Mouse (Mus musculus) gastrocnemius, postnatal 14 days (tissue): Measurements from ENCODE around the gene Ccdc159. TPM values are rescaled to one million over a fixed set of nuclear protein-coding genes. Genes with fewer than 3 reads are reported as not detected.

Experiments used
- DNase-seq: peaks from one replicate; pipeline ENCODE4 v3.0.0; 2021; ENCODE audit warnings: mixed read lengths
- intact Hi-C: fragments of 180-260 bp; cut with DNase I; formaldehyde crosslinking; loops from one replicate; pipeline ENCODE4 v1.15.1; 2025; ENCODE audit warnings: low total_unique reads
- total RNA-seq, 2 experiments: library from RNA; stranded (reverse); gene quantifications; 2 replicates each; pipeline ENCODE4 v1.2.3; 2021

Ccdc159 gene
- total RNA-seq, 2 experiments from 2014 or later = 0.33 TPM

DNA sequence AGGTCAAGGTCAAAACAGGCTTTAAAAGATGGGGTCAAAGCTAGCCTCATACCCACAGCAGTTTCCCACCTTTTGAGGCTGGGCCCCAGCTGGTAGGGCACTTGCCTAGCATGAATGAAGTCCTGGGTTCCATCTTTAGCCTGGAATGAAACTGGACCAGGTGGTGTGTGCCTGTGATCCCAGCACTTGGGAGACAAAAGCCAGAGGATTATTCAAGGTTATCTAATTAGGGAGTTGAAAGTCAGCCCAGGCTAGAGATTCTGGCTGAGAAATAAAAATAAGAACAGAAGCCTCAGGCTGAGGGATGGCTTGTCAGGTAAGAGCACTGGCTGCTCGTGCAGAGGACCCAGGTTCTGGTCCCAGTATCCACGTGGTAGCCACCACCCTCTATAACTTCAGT lies 4.7 kb downstream of the Ccdc159 start:
- intact Hi-C loops = no loop called here

DNA sequence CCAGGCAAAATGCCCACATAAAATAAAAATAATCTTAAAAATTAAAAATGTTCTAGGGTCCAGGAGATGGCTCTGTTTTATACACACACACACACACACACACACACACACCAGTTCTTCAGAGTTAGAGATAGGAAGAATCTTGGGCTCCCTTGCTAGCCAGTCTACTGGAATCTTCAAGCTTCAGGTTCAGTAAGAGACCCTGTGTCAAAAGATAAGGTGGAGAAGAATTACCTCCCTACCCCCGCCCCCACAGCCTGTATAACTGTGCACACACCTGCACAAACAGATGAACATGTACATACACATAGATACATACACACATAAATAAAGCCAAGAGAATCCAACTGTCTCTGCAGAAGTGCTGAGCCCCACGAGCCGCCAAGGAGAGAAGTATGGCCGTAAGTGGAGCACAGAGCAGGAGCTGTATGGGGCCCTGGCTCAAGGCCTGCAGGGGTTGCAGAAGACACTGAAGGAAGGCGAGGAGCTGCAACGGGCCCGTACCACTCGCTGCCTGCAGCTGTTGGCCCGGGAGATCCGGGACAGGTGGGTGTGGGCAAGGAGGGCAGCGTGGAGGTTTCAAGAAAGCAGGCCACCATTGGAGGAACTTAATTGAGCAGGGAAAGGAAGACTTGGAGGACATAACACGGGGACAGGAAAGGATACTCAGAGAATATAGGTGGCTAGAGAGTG lies 5.3 kb downstream of the Ccdc159 start:
- intact Hi-C loops = no loop called here
- no peak for DNase-seq

More for the DNA sequence above, 4.7 kb downstream of the Ccdc159 start:
- no peak for DNase-seq

DNA sequence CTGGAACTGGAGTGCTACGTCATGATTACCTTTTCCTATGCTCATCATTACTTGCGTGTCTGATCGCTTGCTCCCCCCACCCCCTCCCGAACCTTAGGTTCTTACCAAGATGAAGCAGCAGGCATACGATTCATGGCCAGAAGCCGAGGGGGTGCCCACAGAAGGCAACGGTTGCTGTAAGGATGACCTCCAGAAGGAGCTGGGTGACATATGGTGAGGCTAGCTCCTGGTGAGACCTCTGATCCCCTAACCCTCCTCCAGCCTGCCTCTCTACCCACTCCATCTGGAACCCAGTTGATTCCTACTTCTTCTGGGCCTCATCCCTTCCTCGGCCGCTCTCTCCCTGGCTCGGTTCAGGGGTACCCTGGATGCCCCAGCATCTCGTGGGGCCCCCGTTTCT lies 6.8 kb downstream of the Ccdc159 start:
- intact Hi-C loops = no loop called here
- DNase-seq = no peak

GRCm38 (mm10) chr9:21935466-21936131 lies 8.3 kb downstream of the Ccdc159 start:
- intact Hi-C loops = no loop called here
- DNase-seq = no peak

DNA sequence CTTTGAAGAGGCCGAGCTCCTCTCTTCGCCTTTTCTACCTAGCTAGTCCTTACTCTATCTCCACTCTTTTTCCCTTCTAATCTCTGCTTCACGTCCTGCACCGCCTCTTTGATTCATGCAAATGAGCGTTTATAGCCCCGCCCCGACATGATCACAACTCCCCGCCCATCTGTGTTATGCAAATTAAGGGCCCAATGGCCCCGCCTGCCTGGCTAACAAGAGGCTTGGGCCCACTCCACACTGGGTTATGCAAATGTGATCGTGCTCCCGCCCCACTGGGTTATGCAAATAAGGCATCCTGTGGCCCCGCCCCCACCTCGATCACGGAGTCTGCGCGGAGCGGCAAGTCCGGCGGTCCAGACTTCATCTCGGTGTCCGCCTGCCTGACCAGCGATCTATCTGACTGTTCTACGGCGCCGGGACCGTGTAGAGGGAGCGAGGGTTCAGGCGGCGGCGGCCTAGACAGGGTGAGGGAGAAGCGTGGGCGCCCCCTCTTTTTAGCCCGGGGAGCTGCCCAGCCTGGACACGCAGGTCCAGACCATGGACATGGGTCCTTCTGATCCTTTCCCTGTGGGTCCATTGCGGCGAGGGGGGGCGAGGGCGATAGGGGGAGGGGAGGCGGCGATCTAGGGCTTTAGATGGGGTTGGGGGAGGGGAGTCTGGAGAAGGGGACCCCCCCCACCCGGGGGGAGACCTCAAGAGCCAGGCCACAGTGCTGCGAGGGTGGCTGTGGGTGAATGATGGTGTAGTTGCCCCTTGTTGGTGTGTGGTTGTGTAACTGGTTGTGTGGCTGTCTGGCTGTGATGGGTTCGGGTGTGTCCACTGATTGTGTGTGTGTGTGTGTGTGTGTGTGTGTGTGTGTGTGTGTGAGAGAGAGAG lies 9.7 kb downstream of the Ccdc159 start, which contains the start of gene Plppr2:
TSS of gene Plppr2 (plus strand) at position 342 of the 879 bp plus-strand sequence.
- intact Hi-C loops = no loop called here
- DNase-seq = peak; percentile 96

- intact Hi-C loops = no loop called here
- no peak for DNase-seq
These were observed 10.5 kb downstream of the Ccdc159 start for GRCm38 (mm10) chr9:21937711-21938175.

DNA sequence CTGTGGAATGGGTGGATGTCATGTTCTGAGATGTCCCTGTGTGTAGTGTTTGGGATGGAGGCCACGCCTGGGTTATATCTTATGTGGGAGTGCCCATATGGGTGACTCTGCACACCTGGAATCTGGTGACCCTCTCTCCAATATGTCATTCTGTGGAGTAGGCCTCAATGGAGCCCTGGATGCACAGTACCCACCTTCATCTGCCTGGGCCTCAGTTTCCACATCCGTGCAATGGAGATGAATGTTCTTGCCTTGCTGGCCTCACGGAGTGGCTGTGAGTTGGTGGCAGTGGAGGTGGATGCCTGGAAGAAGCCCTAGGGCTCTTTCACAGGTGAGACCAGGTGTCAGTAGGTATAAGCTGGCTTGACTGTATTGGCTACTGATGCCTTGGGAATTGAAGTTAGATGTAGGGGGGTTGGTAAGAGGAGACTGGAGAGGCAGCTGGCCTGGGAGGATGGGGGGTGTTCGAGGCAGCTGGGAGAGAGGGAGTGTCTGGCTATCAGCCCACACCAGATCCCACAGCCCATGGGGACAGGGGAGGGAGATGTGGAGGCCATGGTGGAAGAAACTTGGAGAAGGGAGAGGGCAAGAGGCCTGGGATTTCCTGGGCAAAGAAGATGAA lies 11.1 kb downstream of the Ccdc159 start:
- no peak for DNase-seq
- intact Hi-C loops = no loop called here

GRCm38 (mm10) chr9:21943046-21943445 lies 15.8 kb downstream of the Ccdc159 start:
- intact Hi-C loops = no loop called here
- no peak for DNase-seq

GRCm38 (mm10) chr9:21943638-21944037 lies 16.4 kb downstream of the Ccdc159 start:
- no peak for DNase-seq
- intact Hi-C loops = no loop called here

DNA sequence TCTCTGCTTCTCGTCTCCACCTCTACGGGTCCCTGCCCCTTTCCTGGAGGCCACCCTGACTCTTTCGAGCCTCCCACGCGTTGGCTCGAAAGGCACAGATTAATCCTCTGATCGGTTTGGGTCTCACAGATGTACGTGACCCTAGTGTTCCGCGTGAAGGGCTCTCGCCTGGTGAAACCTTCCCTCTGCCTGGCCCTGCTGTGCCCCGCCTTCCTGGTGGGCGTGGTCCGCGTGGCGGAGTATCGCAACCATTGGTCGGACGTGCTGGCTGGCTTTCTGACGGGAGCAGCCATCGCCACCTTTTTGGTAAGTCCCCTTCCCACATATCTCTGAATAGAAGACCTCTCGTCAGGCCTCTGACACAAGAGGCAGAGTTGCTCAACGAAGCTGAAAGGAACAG lies 17.0 kb downstream of the Ccdc159 start:
- DNase-seq = no peak
- intact Hi-C loops = no loop called here

GRCm38 (mm10) chr9:21947540-21948130 lies 20.4 kb downstream of the Ccdc159 start:
- intact Hi-C loops = no loop called here

GRCm38 (mm10) chr9:21948146-21948545 lies 20.9 kb downstream of the Ccdc159 start:
- intact Hi-C loops = no loop called here
- DNase-seq = no peak

More at GRCm38 (mm10) chr9:21947540-21948130, 20.4 kb downstream of the Ccdc159 start:
- DNase-seq = no peak

GRCm38 (mm10) chr9:21948790-21949189 lies 21.5 kb downstream of the Ccdc159 start:
- intact Hi-C loops = no loop called here

DNA sequence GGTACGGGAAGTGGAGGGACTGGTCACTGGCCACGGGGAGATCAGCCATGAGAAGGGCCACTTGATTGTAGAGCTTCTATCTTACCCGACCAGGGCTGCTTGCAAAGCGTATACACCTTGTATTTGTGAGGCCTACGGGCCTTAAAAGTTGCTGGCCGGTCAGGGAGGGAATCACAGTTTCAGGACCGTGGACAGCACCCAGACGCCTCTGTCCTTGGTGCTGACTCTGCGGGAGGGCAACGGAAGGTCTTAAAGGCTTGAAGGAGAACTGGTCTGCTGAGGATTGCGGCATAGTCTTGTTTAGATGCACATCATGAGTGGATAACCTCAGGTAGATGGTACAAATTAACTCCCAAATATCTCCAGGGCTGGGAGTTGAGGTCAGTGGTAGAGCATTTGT lies 23.1 kb downstream of the Ccdc159 start:
- peak; percentile 62 for DNase-seq
- intact Hi-C loops = no loop called here

More at GRCm38 (mm10) chr9:21948790-21949189, 21.5 kb downstream of the Ccdc159 start:
- no peak for DNase-seq

- DNase-seq = no peak
- intact Hi-C loops = no loop called here
These were observed 24.7 kb downstream of the Ccdc159 start for GRCm38 (mm10) chr9:21951977-21952376.

DNA sequence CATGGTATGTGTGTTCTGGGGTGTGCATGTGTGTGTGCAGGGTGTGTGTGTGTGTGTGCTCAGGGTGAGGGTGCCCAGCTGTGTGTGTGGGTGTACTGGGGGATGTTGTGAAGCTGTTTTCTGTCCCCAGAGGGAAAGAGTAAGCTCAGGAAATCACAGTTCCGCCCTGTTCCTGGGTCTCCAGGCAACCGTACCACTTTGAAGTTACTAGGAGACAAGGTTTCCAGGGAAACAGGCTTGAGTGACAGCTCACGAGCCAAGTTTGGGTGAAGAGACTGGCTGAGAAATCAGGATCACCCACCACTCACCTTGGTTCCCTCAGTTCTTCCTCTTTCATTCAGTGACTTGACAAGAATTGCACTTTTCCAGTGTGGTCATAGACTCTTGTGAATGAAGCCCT lies 26.3 kb downstream of the Ccdc159 start:
- intact Hi-C loops = no loop called here
- no peak for DNase-seq

DNA sequence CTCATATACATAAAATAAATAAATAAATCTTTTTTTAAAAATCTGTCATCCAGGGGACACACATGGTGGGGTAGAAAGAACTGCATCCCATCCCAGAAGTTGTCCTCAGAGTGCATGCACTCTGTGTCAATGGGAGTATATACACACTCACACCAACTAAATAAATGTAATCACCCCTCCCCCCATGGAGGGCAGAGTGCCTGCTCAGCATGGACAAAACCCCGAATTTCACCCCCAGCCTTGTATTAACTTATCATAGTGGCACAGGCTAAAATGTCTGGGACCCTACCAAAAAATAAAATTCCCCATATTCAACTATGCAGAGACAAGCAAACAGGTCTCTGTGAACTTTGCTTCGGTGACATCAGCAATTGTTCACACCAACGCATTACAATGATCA lies 27.4 kb downstream of the Ccdc159 start:
- DNase-seq = no peak
- intact Hi-C loops = no loop called here

DNA sequence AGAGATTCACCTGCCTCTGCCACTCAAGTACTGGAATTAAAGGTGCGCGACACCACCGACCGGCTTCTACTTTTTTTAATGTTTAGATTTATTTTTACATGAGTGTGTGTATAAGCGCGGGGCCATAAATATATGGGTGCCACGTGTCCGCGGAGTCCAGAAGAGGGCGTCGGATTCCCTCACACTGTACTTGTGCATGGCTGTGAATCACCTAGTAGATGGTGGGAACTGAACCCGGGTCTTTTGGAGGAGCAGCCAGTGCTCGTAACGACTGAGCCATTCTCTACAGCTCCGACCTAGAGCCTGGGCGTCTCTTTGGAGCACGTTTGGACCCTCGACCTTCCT lies 27.9 kb downstream of the Ccdc159 start:
- intact Hi-C loops = no loop called here
- DNase-seq = no peak

DNA sequence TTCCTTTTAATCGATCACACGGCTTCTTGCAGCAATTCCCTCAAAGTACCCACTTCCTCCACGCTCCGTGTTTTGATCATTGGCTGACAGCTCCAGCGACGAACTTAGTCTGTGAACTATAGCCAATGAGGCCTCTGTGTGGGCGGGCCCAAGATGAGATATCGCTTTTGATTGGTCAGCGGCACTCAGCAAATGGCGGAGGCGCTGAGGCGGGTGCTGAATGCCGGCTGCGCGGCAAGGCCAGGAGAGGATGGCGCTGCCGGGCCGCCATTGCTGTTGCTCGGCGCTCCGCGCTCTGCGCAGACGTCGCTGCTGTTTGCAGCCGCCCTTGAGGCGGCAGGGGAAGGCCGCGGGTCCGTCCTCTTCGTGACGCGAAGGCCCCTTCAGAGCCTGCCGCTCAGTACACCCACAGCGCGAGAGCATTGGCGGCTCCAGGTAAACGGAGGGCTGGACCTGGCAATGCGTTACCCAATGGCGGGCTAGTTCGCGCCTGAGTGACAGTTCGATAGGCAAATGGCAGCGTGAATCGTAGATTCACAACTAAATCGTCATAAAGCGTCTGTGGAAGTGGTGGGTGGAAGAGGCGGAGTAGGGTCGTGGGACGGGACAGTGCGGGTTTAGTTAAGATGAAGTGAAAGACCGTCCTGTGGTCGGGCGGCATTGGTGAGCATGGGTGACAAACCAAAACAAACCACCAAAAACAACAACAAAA lies 28.5 kb downstream of the Ccdc159 start, which contains the start of gene Swsap1:
TSS of gene Swsap1 (plus strand) at position 186 of the 712 bp plus-strand sequence.
- intact Hi-C loops = no loop called here
- peak; percentile 95 for DNase-seq
